Mouse (Mus musculus) layer of hippocampus, adult 9-10 months (tissue): Measurements from ENCODE around the gene Cd151.

Source experiments
- DNase-seq: peaks from one replicate; pipeline ENCODE4 v3.0.0; 2022; ENCODE audit warnings: low spot score

Gene Cd151

DNA sequence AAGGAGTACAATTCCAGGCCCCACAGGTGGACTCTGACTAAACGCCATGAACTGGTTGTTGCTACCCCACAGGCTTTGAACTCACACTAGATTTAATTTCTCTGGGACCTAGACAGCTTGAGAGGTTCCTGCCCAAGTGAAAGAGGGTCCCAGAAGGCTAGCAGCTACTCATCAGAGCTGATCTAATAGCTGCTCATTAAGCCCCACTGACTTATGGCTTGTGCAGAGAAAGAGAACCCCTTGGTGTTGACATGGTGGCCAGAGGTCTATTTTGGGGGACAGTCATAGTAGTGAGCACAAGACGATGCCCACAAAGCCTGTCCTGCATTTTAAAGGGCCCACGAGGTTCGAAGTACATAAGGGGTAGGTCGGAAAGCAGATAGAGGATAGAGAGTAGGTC is 7.0 kb downstream of the Cd151 start:
- no peak for DNase-seq

- no peak for DNase-seq
These were observed 8.0 kb downstream of the Cd151 start, which contains the start of the genes Polr2l and Tspan4 for GRCm38 (mm10) chr7:141475011-141475804. TSS of gene Polr2l (minus strand) at chr7:141475132. TSS of gene Tspan4 (plus strand) at chr7:141475240.

DNA sequence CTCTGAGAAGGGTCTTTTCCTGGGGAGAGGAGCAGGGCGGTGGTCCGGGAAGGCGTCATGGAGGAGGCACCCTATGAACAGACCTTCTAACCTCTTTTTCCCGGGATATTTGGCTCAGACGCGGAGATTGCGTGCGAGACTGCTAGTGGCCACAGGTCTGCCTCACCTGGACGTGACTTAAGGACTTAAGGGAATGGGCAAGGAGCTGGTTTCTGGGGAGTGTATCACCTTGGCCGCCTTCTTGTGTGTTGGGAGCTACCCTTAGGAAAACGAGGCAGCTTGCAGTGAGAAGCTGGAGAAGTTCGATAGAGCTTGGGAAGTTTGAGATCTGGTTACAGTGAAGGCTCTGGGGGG is 8.6 kb downstream of the Cd151 start:
- no peak for DNase-seq

- DNase-seq: no peak
These were observed 9.2 kb downstream of the Cd151 start for GRCm38 (mm10) chr7:141476226-141476980.

DNA sequence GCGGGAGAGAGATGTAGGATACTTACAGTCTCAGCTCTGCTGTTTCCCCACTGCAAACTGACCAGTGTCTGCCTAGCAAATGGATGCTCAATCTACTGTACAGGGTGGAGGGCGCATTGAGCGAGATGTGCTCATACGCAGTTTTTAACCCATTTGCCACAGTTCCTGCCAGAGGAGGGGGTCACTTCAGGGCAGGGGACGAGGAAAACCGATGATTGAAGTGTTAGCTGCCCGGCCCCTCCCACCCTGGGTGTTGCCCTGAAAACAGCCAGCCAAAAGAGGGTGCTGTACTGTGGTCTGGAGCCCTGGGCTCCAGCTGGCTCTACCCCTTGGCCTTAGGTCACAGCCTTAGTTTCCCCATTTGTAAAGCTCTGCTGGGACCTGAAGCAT is 9.8 kb downstream of the Cd151 start:
- no peak for DNase-seq

- no peak for DNase-seq
These were observed 10.5 kb downstream of the Cd151 start for GRCm38 (mm10) chr7:141477578-141478269.

DNA sequence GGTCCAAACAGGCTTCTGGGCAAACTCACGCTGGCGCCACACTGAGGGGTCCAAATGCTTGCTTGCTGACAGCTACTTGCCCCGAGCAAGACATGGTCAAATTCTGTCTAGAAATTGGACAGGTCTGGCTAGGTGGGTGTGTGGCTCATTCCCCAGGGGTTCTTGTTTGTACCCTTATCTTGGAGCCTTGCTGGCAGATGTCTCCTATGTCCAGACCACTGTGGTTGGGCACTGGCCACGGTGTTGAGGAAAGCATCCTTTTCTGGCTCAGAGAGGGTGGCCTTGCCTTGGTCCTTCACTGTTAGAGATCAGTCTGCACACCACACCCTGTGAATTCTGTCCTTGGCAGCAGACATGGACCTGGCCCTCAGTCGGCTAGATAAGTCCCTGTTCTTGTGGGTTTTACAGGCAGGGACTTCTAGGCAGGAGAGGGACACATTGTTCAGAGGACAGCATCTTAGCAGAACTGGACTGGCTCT is 11.1 kb downstream of the Cd151 start:
- DNase-seq: no peak

DNA sequence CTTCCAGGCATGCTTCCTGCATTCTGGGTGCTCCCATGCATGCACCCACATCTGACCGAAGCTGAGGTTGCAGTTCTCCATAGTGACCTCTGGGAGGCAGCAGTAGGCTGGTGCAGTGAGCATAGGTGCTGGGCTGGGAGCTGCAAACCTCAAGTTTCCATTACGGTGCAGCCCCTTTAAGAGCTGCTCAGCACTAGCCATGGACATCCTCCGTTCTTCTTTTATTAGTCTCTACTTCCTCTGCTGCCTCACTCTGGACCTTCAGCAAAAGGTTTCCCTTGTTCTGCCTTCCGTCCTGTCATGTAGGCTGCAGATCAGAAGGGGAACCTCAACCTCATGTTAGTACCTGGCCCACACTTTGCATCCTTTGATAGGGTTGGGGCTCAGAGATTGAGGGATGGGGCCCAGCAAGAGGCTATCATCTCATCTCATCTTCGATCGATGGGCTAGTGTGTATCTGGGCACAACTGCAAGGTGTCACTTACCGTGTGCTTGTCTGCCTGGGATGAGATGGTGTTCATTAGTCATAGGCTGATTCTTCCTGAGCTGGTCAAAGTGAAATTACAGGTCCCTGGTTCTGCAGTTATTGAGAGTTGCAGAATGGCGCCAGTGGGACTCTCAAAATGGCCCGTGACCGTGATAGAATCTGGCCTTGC is 13.8 kb downstream of the Cd151 start:
- no peak for DNase-seq

DNA sequence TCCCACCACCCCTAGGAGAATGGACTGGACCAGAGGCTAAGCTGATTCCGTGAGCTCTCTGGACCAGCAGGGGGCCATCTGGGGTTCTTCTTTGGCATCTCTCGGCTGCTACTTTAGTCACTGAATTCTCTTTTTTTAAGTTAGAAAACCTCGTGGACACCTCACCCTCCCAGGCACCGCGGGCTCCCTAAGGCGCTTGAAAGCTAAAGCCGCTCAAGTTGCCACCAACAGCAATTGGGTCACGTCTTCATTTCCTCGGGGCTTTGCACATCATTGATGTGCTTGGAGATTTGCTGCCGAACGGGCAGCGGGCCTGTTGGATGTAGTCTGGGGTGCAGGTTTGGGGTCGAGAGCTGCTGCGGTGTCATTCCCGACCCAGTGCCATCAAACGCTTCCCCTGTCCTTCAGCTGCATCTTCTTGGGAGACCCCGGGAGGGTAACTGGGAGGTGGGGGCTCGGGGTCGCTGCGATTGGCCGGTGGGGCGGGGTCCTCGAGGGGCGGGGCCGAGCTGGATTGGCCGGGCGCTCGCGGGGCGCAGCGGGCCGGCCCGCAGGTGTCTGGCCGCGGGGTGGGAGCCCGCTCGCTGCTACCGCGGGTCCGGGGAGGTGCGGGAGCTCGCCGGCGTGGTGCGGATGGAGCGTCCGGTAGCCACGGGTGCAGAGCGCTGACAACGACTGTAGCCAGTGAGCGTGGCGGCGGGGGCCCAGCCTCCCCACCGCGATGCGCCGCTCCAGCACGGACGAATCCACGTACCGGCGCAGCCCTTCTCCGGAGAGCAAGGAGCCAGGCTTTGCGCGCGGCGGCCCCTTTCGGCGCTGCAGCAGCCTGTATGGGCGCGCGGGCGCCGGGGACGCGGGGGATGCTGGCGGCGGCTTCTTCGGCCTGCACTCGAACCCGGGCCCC is 14.6 kb downstream of the Cd151 start:
- no peak for DNase-seq

GRCm38 (mm10) chr7:141482531-141483024 is 15.4 kb downstream of the Cd151 start:
- DNase-seq: no peak

DNA sequence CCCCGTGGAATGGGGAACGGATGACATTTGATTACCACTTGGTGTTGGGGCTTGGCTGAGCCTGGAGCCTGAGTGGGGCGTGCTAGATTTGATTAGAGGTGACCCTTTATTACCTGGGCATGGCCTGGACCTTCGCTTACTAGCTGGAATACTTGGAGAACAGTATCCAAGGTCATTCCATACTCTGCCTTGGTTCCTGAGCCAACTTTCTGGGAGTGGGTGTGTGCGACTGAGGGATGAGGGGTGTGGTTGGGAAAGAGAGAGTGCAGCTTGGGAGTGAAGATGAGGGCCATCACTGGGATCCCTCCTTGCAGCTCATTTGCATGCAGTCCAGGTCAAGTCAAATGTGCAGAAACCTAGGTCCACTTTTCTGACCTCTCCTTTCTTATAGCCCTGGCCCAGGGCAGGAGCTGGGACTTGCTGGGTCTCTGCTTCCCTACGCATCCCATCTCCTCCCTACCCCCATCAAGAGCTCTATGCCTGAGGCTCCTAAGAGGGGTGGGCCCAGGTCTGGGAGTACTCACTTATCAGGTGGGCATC is 16.0 kb downstream of the Cd151 start:
- no peak for DNase-seq

DNA sequence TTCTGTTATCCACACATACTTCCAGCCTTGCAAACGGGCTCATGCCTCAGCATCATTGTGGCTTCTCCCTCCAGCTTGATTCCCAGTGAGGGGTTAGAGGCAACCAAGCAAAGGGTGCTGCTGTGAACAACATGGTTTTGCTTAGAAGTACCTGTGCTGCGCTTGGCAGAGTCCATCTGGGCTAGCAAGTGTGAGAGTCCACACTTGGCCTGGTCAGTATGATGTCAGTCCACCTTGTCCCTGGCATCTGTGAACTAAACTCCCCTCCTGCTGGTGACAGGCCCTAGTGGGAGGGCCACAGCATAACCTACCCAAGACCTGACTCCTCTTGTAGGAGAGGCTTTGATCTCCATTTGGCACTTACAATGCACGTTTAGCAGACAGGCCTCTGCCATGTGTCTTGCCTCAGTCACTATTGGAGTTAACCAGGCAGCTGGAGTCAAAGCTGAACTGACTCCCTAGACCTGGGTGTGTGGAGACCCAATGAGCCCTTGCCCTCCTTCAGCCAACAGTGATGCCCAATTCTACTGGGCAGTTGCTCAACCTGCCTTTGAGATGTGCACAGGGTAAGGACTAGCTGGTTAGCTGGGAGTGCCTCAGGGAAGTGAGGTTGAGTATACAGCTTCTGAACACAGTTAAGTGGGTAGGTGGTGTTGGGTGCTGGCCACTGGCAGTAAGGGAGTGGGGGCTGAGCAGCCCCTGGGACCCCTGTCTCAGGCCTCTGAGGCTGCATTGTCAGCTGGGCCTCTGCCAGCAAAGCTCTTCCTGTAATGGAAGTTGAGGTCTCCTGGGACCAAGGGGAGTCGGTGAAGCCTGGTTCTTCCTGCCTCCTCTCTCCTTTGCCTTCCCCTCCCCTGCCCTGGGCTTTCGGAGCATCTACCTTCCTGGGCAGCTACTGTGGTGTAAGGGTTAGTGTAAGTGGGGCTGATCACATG is 17.3 kb downstream of the Cd151 start:
- no peak for DNase-seq

- no peak for DNase-seq
These were observed 18.0 kb downstream of the Cd151 start for GRCm38 (mm10) chr7:141485186-141485585.

- no peak for DNase-seq
These were observed 18.4 kb downstream of the Cd151 start for GRCm38 (mm10) chr7:141485606-141486005.

DNA sequence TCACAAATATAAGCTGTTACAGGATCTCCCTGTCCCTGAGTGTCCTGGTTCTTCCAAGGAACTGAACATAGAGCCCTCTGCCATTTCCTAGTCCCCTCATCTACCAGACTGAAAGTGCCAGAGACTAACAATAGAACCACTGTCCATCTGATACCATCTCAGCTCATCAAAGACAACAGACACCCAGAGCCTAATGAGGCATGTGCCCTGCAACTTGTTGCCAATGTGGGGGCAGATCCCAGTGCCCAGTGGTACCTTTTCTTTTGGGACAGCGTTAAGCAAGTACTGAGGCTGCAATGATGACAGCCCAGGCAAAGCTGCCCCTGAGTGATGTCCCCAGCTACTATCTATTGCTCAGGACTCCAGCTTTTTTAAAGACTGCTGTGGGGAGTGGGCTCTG is 19.0 kb downstream of the Cd151 start:
- no peak for DNase-seq

DNA sequence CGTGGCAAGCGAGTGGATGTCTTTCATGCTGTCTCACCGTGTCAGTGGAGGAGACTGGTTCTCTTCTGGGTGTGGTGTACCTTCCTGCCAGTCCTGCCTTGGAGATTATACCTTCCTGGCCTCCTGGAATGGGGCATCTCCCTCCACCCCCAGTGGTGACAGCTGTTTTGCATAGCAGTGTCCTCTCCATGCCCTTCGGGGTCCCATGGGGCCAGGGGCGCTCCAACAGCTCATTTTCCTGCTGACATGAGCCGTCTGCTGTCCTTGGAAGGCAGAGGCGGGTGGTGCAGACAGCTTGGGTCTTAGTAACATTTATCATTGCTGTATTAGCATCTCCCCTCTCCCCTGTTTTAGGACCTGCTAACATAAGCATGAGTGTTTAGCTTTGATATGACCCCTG is 19.9 kb downstream of the Cd151 start:
- DNase-seq: no peak

- no peak for DNase-seq
These were observed 24.0 kb downstream of the Cd151 start for GRCm38 (mm10) chr7:141491151-141491550.

GRCm38 (mm10) chr7:141492738-141493137 is 25.5 kb downstream of the Cd151 start:
- no peak for DNase-seq

DNA sequence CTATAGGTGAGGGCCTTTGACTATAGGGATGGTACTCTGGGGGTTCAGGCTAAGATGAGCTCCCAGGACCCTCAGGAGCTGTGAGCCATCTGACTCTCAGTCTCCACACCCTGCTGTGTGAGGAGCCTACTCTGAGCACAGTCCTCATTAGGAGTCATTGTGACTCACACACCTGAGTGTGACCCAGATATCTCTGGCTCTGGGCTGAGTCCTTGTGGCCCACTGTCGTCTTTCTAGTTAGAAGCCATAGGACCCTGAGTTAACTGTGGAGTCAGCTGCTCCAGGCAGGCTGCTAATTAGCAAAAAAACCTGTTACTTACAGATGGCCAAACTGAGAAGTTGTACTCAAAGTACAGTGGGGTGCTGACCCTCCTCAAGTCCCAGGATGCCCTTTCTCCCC is 26.5 kb downstream of the Cd151 start:
- DNase-seq: no peak

- DNase-seq: no peak
These were observed 28.2 kb downstream of the Cd151 start for GRCm38 (mm10) chr7:141495379-141495778.
